Mouse (Mus musculus) small intestine, adult 2 months (tissue): ENCODE measurements around the gene Gzma. TPM values are rescaled to one million over a fixed set of nuclear protein-coding genes. Genes with fewer than 3 reads are reported as not detected.

Experiments
- H3K27ac ChIP-seq: fragments of 200-500 bp; 2 replicates; pipeline ENCODE4 v1.5.1; 2012; ENCODE audit warnings: low read depth, low read length, control low read depth, inconsistent platforms; ENCODE audit not compliant: insufficient read depth
- H3K27me3 ChIP-seq: fragments of 200-500 bp; 2 replicates; pipeline ENCODE4 v1.6.1; 2012; ENCODE audit warnings: mild to moderate bottlenecking, moderate library complexity, low read length, inconsistent platforms; ENCODE audit not compliant: control insufficient read depth, insufficient read depth
- H3K36me3 ChIP-seq: fragments of 200-500 bp; 2 replicates; pipeline ENCODE4 v1.6.1; 2012; ENCODE audit warnings: mild to moderate bottlenecking, low read length, control low read depth, inconsistent platforms; ENCODE audit not compliant: control insufficient read depth, insufficient read depth
- H3K4me1 ChIP-seq: fragments of 200-500 bp; 2 replicates; pipeline ENCODE4 v1.6.1; 2012; ENCODE audit warnings: low read length, inconsistent platforms, mixed read lengths; ENCODE audit not compliant: control insufficient read depth, insufficient read depth, insufficient read length
- H3K4me3 ChIP-seq: fragments of 200-500 bp; 2 replicates; pipeline ENCODE4 v1.5.1; 2012; ENCODE audit warnings: low read depth, mild to moderate bottlenecking, control low read depth, inconsistent platforms, low read length, moderate library complexity
- CTCF ChIP-seq: fragments of 200-500 bp; IDR thresholded peaks from 2 replicates; pipeline ENCODE4 v1.5.1; 2012; ENCODE audit warnings: low read depth, mild to moderate bottlenecking, control low read depth, inconsistent platforms, low read length, moderate library complexity, mixed read lengths; ENCODE audit not compliant: insufficient replicate concordance, insufficient read length; ENCODE audit errors: extremely low read depth
- POLR2A ChIP-seq: fragments of 200-500 bp; IDR thresholded peaks from 2 replicates; pipeline ENCODE4 v1.6.1; 2012; ENCODE audit warnings: low read depth, mild to moderate bottlenecking, control low read depth, inconsistent platforms, low read length, moderate library complexity
- WGBS: fragments of 180-500 bp; shearing (Covaris S2); methylation state at CpG from one replicate; pipeline ENCODE4 v1.1.7; 2018; 5-methylcytosine and 5-hydroxymethylcytosine counted together
- polyA plus RNA-seq: library from polyadenylated mRNA; depleted of rRNA; stranded (reverse); fragments of >200 nt; gene quantifications from 2 replicates; pipeline ENCODE4 v1.2.3, GENCODE M21; 2012

Gene Gzma
- polyA plus RNA-seq, 1 experiment: 5.2 TPM

DNA sequence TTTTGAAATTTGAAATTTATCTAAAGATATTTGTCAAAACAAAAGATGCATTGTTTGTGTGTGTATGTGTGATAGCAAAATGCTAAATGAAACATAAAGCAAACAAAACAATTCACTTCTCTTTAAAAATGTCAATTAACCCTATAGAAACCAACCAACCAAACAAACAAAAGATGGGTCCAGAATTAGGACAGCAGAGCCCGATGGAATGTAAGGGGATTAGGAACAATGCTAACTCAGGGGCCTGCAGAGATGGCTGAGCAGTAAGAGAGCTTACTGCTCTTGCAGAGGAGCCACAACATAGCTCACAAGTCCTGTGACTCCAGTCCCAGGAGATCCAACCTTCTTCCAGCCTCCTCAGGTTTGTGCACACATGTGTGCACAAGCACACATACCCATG lies 18.7 kb downstream of the Gzma start:
- H3K4me1 ChIP-seq: no peaks in the 10 kb centered on the region
- TF ChIP-seq CTCF: no peak
- TF ChIP-seq POLR2A: no peak
- H3K36me3 ChIP-seq: no peaks in the 10 kb centered on the region
- no peak overlapping the region for H3K4me3 ChIP-seq
- H3K27ac ChIP-seq: no peak overlapping the region
- H3K27me3 ChIP-seq: no peaks in the 10 kb centered on the region
- 49% methylated on average over 1 of the region's 1 CpGs for WGBS

DNA sequence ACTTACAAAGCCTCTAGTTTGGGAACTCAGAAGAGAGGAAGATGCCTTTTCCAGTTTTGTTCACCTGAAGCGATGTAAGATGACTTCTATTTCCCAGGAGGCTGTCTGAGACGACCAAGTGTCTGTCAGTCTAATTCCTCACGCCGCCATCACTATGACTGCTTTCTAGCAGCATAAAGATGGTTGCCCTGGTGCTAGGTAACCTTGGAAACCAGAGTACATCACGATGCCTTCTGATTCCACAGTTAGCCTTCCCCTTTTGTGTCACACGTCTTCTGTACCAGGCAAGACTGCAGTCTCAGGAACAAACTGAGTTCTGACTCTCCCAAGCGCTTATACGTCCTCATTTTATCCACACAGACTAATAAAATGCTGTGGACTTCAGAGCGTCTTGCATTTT lies 21.8 kb downstream of the Gzma start:
- H3K27ac ChIP-seq: no peak overlapping the region
- no peaks in the 10 kb centered on the region for H3K36me3 ChIP-seq
- no peak for TF ChIP-seq POLR2A
- no peak for TF ChIP-seq CTCF
- no peaks in the 10 kb centered on the region for H3K4me1 ChIP-seq
- 80% methylated on average over 9 of the region's 9 CpGs for WGBS
- no peaks in the 10 kb centered on the region for H3K27me3 ChIP-seq
- H3K4me3 ChIP-seq: no peak overlapping the region

DNA sequence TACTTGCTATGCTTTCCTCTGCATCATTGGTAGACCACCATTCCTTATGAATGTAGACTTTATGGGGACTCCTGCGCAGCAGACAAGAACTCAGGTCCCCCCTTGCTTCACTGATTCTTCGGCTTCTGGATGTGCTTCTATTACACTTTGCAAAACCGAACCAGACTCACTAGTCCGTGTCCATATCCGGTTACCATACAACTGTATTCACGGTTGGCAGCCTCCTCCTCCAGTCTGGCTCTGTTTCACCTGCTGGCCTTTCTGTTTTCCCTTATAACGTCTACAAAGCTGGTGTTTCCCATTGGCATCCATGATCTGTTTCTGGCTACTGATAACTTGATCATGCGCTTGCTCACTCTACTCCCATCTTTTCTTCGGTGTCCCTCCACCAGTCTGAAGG lies 36.2 kb downstream of the Gzma start:
- TF ChIP-seq CTCF (no peak), POLR2A (no peak)
- Histone ChIP-seq H3K27me3 (no peaks in the 10 kb centered on the region), H3K4me3 (no peak overlapping the region), H3K4me1 (no peaks in the 10 kb centered on the region), H3K27ac (no peak overlapping the region), H3K36me3 (no peaks in the 10 kb centered on the region)
- 89% methylated on average over 9 of the region's 9 CpGs for WGBS

DNA sequence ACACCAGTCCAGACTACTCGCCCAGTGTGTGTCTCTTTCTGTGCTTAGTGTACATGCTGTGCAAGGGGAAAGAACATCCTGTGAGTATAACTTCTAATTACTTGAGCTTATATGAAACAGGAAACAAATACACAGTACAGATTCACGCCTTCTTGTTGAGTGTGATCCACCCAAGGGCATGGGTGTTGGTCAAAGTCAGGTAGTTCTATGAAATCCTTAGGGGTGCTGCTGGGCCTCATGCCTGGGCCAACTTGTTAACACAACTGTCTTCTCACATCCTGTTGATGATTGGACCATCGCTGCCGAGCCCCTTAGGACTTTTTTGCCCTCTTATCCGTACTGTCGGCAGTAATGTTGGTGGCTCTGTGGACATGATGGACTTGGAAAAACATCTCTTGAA lies 39.0 kb downstream of the Gzma start:
- Histone ChIP-seq H3K27me3 (no peaks in the 10 kb centered on the region), H3K36me3 (no peaks in the 10 kb centered on the region), H3K4me1 (no peaks in the 10 kb centered on the region), H3K4me3 (no peak overlapping the region), H3K27ac (no peak overlapping the region)
- TF ChIP-seq CTCF (no peak), POLR2A (no peak)
- 83% methylated on average over 6 of the region's 6 CpGs for WGBS

DNA sequence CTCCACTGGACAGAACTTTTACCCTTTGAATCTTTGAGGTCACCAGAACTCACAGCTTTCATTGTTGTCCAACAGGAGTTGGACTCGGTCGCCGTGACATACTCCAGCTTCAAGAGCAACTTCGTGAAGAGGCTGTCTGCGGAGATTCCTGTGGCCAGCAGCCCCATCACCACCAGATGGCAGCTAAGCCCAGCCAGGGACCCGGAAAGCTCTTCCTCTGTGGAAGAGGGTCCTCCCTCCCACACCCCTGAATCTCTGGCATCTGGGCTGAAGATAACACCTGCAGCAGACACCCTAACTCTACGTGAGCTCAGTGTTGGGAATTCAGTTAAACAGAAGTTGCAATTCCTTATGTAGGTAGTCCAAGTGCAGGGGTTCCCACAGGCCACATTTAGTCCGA lies 45.0 kb downstream of the Gzma start:
- Histone ChIP-seq H3K4me3 (no peak overlapping the region), H3K36me3 (no peaks in the 10 kb centered on the region), H3K4me1 (no peaks in the 10 kb centered on the region), H3K27ac (no peak overlapping the region), H3K27me3 (no peaks in the 10 kb centered on the region)
- no peak for TF ChIP-seq POLR2A
- TF ChIP-seq CTCF: no peak
- 49% methylated on average over 8 of the region's 8 CpGs for WGBS

DNA sequence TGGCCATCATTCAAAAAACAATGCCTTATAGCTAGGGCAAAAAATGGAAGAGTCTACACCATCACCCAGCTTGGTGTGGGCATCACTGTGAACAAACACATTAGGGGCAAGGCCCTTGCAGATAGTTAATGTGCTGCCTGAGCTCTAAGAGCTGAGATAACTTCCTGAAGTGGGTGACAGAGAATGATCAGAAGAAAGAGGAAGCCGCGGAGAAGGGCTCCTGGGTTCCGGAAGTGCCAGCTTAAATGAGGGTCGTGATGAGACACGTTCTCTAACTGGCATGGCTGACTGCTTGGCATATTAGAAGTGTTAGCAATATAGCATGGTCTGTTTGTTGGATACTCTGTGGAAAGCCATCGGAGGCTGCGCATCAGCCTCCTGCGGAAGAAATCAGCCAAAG lies 46.6 kb downstream of the Gzma start:
- TF ChIP-seq POLR2A: no peak
- TF ChIP-seq CTCF: no peak
- WGBS: 91% methylated on average over 8 of the region's 8 CpGs
- Histone ChIP-seq H3K4me1 (no peaks in the 10 kb centered on the region), H3K4me3 (no peak overlapping the region), H3K36me3 (no peaks in the 10 kb centered on the region), H3K27ac (no peak overlapping the region), H3K27me3 (0 out of 2 replicates have a peak, but pooled peaks cover 1% of the 10 kb centered on the region)

DNA sequence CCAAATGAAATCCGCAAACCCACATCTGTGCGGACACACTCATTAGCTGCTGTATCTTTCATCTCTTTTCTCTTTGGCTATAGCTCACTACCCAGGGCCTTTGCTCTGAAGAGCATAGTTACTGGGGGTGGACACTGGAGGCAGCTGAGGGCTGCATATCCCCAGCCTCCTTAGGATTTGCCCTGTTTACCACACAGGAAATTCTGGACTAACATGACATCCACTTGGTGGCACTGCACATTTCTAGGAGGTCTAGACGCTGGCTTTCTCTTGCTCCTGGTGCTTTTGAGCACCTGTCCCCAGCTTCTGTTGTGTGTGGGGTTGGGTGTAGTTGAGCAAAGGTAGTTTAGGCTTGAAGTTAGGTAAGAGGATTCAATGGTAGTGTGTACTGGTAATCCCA lies 53.1 kb downstream of the Gzma start:
- peaks cover 8% of the 10 kb centered on the region for H3K27me3 ChIP-seq
- H3K4me1 ChIP-seq: no peaks in the 10 kb centered on the region
- no peak overlapping the region for H3K4me3 ChIP-seq
- H3K27ac ChIP-seq: no peak overlapping the region
- WGBS: 73% methylated on average over 3 of the region's 3 CpGs
- no peak for TF ChIP-seq CTCF
- TF ChIP-seq POLR2A: no peak
- no peaks in the 10 kb centered on the region for H3K36me3 ChIP-seq

DNA sequence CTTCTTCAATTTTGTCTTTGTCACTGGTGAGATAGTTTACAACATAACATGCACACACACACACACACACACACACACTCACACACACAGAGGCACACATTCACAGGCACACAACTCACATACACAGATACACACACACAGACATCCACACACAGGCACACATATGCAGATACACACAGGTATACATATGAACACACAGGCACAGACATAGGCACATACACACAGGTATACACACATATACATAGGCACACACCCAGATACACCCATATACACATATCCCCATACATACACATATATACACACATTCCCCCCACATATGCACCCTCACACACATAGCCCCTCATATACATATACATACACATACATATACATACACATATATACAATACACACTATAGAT lies 53.8 kb downstream of the Gzma start:
- TF ChIP-seq POLR2A: no peak
- no peak for TF ChIP-seq CTCF
- Histone ChIP-seq H3K27ac (no peak overlapping the region), H3K27me3 (peaks cover 8% of the 10 kb centered on the region), H3K4me3 (no peak overlapping the region), H3K36me3 (no peaks in the 10 kb centered on the region), H3K4me1 (no peaks in the 10 kb centered on the region)
